Mouse (Mus musculus) gonadal fat pad, adult 2 months (tissue): ENCODE data around the gene Ube4b. TPM values are rescaled to one million over a fixed set of nuclear protein-coding genes. Genes with fewer than 3 reads are reported as not detected.

Source experiments
- DNase-seq: peaks from one replicate; pipeline ENCODE4 v3.0.0-alpha.2; 2012; ENCODE audit warnings: low read depth
- polyA plus RNA-seq: library from polyadenylated mRNA; depleted of rRNA; stranded (reverse); fragments of >200 nt; gene quantifications from 2 replicates; pipeline ENCODE4 v1.2.3, GENCODE M21; 2012

Ube4b gene
- polyA plus RNA-seq, 1 experiment, result 46.6 TPM

DNA sequence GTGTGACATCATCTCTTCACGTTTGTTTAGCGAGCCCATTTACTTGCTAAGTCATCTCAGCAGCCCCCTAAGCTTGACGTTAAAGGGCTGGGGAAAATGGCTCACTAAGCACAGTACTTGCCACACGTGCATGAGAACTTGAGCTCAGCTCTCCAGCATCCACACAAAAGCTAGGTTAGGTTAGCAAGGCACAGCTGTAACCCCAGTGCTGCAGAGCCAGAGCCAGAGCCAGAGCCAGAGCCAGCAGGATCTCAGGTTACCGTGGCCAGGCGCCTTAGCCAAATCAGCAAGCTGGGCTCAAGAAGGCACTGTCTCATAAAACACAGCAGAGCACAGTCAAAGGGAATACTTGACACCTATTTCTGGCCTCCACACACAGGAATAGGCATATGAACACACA is 31.0 kb downstream of the Ube4b start:
- no peak for DNase-seq

DNA sequence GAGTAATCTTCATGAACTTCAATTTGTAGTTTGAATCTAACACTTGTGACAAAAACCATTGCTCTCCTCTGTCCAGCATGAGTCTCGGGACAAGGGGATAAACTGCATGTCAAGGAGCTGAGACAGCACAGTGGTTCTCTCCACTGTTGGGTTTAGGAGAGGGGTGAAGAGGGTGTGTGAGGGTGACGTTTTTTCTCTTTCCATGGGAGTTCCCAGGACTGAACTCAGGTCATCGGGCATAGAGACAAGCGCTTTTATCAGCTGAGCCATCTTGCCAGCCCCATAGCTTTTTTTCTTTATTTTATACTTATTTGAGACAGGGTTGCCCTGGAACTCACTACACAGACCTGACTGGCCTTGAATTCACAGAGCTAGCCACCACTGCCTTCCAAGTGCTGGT is 32.3 kb downstream of the Ube4b start:
- no peak for DNase-seq

DNA sequence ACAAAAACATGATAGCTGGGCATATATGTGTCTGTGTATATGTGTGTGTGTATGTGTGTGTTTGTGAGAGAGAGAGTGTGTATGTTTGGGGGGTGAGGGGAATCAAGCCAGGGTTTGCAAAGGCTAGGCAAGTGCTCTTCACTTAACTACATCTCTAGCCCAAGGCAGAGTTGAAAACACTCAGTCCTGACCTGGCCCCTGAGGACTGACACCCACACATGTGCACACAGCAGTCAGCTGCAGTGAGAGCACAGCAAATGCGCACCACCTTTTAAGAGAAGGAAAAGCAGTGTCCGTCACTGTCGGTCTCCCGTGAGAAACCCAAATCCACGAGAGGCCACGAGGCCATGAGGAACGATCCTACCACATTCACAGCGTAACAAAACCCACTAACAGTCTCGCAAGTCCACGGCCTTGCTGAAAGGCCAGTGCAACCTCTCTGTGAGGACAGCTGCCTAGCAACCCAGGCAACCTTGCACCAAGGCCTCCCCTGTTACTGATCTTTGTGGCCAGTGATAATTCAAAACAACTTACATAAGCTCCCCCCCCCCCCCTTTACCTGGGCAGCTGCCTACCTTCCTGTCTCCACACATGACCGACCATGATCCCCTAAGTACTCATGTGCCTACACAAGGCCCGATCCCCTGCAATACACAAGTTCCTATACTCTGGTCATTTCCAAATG is 33.1 kb downstream of the Ube4b start:
- DNase-seq, result no peak

DNA sequence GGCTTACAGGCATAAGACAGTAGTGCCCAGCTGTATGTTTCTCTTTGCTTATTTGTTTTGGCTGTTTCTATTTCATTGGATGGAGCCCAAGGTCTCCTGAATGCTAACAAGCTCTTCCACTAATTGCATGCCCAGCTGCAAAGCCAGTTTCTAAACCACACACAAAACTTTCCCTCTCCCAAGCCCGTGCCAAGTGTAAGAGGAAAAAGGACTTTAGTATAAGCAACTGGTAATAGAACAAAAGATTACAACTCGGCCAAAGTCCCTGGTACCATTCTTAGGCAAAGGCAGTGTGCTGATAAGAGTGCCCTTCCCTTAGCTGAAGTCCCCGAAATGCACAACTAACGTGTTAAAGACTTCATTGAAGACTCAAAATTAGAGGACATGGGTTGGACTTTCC is 34.2 kb downstream of the Ube4b start:
- peak; percentile 60 for DNase-seq

DNA sequence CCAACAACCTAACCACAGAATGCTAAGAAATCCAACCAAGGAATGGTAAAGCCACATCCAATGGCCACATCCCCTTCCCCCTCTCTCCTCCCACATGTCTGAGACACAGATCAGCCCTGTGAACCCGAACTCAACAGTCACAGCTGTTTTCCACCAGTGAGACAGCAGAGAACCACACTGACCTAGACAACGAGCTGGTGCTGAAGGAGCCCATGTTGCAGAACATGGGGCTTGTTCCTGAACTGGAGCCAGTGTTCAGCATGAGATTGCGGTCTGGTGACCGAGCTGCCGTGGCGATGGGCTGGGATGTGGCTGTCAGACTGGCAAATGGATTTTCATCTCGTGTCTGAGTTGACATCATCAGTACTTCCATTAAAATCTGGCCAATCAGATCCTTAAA is 45.5 kb downstream of the Ube4b start:
- DNase-seq, result no peak

DNA sequence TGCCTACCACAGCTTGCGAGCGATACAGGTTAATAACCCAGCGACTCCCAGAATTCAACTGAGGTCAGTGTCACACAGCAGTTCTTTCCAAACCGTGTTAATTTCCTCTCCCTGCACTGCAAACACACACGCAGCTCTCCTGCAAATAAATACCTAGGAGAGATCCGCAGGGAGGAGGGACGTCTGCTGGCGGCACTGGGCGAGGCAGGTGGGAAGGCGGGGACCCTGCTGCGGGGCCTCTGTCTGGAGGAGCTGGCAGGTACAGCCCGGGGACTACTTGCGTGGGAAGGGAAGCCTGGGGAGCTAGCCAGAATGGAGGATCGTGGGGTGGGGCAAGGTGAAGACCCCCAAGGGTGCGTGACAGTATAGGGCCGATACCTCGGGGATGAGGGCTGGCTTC is 46.7 kb downstream of the Ube4b start:
- DNase-seq, result no peak

DNA sequence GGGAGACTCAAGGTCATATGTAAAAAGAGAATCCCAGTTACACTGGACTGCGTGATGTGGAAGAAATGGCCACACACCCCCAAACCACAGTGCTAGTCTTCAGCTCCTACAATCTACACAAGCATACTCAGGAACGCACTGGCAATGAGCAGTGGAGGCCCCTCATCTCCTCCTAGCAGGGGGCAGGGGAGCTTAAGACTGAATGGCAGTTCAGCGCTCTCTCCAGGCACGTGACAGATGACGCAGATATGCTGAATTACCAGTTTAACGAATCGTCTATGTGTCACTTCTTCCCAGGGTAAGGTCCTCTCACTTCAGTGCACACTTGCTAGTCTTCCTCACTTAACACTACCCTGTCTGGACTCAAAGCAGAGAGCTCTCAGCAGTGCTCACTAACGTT is 47.7 kb downstream of the Ube4b start:
- no peak for DNase-seq

DNA sequence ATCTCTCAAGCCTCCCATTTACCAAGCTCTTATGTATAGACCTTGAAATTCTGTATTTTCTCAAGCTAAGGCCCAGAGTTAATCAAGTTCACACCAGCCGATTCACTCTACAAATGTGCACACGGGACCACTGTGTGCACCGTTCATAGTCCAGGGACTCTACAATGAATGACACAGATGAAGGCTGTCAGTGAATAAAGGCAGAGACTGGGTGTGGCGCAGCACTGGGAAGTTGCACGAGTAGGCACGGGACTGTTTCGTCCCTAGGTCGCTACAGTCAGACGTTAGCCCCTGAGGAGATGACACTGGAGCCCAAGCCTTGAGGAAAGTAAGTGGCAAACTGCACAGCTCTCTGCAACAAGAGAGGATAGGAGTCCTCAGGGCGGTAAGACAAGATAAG is 50.5 kb downstream of the Ube4b start:
- no peak for DNase-seq

DNA sequence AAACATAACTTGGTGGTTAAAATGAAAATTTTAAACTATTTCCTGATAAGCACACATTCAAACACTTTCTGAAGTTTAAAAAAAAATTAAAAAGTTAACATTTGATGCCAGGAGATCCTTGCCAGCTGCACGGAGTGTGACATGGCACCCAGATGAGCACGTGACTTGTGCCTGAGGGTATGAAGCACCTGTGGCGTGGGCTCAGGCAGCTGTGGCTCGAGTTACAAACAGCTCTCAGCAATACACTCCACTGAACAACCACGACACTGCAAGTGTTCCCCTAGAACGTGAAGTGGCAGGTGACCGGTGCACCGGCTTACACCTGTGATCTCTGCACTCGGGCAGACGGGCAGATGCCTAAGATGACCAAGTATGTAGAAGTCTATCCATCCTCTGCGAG is 51.9 kb downstream of the Ube4b start:
- DNase-seq, result no peak

DNA sequence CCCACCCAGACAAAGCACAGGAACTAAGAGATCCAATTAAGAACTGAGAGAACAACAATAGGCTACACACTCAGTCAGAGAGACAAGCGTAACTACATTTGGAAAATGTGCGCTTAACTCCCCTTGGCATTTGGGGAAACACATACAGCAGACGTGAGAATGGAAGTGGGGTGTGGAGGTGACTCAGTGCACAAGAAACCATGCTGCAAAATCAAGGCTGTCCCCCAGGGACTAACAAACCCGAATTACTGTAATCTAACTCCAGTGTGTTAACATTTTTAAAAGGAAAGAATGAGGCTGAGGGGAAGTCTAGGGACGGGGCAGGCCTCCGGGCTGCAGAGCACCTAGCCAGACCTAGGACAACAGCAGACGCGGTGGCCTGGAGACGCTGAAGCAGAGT is 52.6 kb downstream of the Ube4b start:
- no peak for DNase-seq

DNA sequence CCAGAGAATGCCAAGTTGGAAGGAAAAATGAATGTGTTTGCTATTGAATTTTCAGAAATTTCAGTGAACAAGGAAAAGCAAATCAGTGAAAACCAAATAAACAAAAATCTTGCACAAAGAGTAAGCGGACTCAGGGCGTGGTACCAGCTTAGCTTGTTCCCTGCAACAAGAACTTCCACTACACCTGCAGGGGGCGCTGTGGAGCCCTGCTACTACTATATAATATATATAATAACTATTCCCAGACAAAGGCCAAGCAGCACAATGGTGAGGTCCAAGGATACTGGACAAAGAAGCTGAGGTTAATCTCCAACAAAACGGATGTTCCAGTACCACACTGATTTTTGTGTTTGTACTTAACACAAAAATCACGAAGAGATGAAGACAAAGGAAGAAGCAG is 53.1 kb downstream of the Ube4b start:
- DNase-seq, result no peak

DNA sequence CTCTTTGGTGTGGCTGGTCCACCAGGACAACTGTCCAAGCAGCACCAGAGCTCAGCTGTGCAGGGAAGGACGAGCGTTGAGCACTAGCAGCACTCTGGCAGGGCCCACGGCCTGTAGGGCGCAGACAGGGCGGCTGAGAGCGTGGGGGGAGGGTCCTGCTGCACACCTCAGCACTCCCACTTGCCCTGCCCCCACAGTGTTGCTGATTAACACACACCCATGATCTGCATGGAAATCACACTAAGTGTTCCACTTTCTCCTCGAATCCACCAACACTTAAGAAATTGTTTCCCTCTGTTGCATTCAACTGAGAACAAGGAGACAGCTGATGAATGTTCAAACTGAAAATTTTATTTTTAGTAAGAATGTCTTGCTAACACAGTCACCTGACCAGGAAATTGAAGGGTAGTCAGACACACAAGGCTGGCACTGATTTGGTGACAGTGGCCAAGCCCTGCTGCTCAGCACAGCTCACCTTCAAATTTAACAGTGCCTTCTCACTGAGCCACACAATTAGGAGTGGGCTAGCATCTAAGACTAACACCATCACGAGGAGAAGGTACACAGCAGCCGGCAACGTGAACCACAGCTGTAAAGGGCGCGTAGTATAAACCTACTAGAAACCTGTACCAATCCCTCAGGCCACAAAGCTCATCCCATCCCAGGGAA is 60.7 kb downstream of the Ube4b start:
- DNase-seq, result no peak

DNA sequence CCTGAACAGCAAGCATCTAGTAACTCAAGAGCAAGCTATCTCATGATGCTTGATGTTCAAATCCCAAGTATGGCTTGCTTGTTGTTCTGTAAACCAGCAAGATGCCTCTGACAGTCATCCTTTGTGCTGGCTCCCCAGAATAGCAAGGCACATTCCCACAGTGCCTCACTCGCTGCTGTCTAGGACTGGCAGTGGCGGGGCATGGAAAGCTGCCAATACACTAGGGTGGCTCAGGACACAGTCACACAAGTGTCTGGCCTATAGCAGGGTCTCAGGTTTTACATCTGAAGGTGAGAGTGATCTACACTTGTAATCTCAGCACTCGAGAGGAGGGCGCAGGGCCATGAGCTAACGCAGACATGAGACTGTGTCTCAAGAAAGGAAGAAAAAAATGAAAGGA is 61.7 kb downstream of the Ube4b start:
- no peak for DNase-seq

DNA sequence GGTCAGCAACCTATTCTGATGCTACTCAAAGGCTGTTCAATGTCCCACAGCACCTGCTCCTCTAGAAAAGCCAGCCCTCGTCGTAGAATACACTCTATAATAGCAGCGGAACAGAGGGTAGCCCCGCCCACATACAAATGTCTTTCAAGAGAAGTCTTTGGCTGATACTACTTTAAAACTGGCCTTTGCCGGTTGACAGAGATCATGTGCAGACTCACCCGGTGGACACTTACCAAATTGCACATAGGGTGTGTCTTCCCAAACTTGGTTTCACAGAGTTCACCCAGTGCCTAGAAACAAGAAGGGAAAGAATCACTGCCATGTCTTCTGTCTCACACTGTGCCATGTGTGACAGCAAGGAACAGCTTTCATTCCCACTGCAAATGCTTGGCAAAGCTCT is 65.5 kb downstream of the Ube4b start:
- DNase-seq, result no peak

DNA sequence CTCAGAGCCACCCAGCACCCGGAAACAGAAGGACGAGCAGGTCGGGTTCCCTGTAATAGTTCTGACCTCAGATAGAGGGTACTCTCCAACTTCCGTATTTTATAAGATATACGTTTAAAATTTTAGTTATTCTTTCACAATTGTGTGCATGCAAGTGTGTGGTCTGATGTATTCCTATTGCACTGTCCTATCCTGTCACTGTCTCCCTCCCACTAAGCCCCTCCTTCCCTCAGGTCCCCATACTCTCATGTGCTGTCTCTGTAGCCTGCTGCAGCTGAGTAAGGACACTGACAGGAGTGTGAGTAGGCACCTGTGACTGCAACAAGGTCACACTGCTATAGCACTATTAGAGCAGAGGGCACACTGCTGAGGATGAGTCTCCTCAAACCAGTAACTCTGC is 65.9 kb downstream of the Ube4b start:
- no peak for DNase-seq

DNA sequence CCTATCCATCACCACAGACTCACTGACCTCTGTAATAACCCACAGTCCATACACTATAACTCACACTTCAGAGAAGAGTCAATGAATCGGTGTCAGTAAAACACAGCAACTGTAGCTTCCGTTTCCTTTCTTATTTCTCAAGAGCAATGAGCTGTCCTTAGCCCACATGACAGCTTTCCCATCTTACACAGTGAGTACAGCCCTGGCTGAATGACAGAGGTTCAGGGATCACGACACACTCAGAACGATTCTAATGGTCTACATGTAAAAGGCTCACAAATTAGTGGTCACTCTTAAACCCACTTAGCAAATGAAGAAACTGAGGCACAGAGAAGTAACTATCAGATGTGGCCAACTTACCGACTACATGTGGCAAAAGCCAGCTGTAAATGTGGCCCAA is 68.6 kb downstream of the Ube4b start:
- no peak for DNase-seq

DNA sequence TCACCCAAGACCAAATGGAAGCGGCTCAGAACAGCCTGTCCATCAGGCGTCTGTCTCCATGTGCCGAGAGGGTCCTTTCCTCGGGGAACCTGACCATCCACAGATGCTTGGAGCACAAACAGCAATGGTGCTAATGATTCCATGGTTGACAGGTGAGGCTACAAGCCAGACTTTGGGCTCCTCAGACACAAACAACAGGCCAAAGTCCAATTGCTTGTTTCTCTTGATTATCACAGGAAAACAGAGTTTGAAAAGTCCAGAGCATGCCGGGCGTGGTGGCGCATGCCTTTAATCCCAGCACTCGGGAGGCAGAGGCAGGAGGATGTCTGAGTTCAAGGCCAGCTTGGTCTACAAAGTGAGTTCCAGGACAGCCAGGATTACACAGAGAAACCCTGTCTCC is 71.9 kb downstream of the Ube4b start:
- DNase-seq, result no peak

DNA sequence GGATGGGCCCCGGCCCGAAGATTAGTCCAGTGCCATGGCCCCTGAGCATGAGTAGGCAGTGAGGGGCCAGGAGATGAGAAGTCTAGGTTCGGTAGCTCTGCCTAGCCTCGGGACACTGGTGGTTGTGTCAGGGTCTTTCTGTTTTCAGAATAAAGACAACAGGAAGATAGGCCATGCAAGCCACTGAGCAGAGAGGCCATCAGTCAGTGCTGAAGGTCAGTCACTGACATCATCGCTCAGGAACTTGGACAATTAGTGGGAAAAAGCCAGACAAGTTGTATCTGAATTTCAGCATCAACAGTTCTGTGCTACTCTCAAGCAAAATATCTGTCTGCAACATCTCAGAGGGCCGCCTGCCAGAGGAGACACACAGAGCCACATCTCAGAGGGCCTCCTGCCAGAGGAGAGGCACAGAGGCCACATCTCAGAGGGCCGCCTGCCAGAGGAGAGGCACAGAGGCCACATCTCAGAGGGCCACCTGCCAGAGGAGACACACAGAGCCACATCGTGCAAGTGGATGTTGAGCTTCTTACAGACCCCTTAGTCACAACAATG is 74.9 kb downstream of the Ube4b start:
- DNase-seq, result no peak

DNA sequence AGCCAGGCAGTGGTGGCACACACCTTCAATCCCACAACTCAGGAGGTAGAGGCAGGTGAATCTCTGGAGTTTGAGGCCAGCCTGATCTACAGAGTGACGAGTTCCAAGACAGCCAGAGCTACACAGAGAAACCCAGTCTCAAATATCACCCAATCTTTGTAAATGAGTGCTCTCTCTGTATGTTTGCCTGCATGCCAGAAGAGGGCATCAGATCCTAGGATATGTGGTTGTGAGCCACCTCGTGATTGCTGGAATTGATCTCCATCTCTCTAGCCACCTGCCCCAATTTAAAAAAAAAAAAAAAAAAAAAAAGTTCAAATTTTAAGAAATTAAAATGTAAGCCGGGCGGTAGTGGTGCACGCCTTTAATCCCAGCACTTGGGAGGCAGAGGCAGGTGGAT is 77.6 kb downstream of the Ube4b start:
- DNase-seq, result no peak

DNA sequence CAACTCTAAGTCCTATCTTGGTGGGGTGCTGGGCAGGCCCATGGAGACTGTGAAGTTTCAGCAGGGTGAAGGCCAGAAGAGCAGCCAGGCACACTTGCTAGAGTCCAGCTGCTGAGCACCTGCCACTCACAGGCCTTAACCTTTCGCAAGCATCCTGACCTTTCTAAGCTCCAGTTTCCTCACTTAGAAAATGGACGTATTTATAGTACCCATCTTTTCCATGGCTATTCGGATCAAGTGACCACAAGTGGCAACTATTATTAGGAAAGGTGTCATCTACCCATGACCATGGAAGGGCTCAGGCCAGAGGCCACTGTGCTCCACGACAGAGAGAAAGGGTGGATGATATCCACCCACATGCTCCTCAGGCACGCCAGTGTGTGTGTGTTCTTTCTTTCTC is 80.7 kb downstream of the Ube4b start:
- DNase-seq, result no peak

DNA sequence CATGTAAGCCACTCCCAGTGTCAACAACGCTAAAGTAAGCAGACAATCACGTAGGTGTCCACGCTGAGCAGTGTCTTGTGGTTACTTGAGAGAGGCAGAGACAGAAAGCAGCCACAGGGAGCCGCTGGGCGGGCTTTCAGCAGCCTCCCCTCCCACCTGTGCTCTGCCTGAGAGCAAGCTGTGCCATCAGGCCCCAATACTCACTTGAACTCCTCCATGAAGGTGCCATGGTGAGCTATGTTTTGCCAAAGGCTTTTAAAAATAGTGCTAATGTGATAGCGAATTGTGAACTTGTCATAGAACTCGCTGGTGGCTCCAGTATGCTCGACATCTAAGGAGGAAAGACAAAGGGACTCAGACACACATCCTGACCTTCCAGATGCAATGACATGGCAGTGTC is 82.2 kb downstream of the Ube4b start:
- DNase-seq, result no peak

DNA sequence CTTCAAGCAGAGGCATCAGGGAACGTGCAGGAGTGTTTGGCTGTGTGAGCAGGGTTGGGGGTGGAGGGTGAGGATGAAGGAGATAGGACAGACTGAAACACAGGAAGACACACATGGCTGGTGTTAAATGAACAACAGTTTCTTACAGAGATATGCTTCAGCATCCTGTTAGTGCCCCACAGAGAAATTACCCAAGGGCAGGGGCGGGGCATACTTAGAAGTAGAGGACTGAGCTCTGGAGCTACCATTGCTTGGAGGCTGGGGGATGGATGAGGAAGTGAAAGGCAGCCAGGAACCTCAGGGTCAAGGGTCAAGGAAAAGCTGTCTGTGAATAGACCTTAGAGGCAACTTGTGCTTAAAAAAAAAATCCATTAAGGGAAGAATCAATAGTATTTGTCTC is 85.9 kb downstream of the Ube4b start:
- no peak for DNase-seq

DNA sequence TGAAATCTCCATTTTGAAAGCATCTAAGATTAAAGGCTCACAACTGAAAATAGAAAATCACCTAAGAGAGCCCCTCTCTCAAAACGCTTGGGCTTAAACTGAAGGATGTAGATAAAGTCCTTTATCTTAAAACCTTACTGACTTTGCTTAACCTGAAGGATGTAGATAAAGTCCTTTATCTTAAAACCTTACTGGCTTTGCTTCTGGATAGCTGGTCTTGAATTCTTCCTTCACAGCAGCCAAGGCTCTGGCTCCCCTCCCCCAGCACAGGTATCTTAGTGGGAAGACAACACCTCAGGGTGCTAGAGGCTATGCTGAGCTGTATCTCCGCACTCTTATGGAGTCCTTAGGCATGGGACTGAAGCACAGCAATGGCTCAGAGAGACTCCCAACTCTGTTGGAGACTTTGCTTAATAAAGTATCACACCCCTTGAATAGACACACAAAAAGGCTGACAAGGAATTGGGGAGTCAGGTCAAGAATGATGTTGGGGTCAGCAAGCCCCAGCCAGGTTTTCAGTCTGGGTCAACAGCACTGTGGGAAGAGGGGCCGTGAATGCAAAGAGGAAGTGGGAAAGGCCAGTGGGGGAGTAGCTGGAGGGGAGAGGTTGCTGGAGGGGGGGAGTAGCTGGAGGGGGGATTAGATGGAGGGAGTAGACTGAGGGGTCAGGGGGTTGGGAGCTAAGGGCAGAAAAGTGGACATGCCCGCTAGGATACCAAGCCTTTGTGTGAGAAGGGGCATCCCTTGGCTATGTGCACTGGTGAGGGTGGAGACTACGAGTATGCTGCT is 86.9 kb downstream of the Ube4b start:
- DNase-seq, result no peak
